Mouse (Mus musculus) left cerebral cortex, adult 9 months (tissue): Measurements from ENCODE around the gene Krtap4-7.
"Not testable (repeated sequence)": the region's sequence is repeated elsewhere in the genome, so short reads cannot be mapped to it uniquely, and the experiment has no call there.

Source experiments
- DNase-seq, 2 experiments: peaks; one replicate each; pipeline ENCODE4 v3.0.0; 2022; ENCODE audit warnings: low spot score in 2 of 2

Gene Krtap4-7

DNA sequence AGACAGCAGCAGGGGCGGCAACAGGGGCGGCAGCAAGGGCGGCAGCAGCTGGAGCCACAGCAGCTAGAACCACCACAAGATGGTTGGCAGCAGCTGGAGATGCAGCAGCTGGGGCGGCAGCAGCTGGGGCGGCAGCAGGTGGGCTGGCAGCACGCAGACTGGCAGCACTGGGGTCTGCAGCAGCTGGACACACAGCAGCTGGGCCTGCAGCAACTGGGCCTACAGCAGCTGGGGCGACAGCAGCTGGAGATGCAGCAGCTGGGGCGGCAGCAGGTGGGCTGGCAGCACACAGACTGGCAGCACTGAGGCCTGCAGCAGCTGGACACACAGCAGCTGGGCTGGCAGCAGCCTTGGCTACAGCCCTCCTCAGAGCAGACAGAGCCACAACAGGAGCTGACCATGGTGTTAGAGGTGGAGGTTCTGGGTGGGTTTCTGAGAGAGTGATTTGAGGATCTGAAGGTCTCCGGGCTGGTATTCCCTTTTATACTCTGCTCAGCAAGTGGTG lies at the start of gene Krtap4-7:
TSS of gene Krtap4-7 (minus strand) at position 455 of the 505 bp plus-strand sequence.
- DNase-seq = not testable (repeated sequence)

GRCm38 (mm10) chr11:99690463-99690862 lies 46.6 kb upstream of the Krtap4-7 start, which contains the start of gene Gm14190:
TSS of gene Gm14190 (minus strand) at chr11:99690740.
- DNase-seq = no peak

DNA sequence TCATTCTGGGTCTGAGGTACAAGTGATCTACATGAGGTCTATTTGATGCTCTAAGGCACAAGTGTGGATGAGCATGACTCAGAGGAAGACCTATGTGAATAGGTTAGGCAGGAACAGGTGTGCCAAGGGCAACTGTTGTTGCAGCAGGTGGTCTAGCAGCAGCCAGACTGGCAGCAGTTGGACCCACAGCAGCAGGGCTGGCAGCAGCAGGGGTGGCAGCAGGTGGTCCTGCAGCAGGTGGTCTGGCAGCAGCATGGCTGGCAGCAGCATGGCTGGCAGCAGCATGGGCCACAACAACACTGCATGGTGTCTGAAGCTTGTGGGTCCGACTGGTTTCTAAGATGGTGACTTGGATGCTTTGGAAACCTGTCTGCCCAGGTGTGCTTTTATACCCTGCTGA lies 41.3 kb upstream of the Krtap4-7 start:
- DNase-seq = not testable (repeated sequence)

DNA sequence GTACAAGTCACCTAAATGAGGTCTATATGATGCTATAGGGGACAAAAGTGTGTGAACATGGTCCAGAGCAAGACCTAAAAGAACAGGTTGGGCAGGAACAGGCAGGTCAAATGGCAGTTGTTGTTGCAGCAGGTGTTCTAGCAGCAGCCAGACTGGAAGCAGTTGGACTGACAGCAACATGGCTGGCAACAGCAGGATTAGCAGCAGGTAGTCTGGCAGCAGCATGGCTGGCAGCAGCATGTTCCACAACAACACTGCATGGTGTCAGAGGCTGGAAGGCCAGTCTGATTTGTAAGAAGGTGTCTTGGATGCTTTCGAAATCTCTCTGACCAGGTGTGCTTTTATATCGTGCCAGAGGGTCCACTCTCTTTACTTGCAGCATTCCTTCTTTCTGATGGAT lies 39.6 kb upstream of the Krtap4-7 start:
- DNase-seq = no peak

DNA sequence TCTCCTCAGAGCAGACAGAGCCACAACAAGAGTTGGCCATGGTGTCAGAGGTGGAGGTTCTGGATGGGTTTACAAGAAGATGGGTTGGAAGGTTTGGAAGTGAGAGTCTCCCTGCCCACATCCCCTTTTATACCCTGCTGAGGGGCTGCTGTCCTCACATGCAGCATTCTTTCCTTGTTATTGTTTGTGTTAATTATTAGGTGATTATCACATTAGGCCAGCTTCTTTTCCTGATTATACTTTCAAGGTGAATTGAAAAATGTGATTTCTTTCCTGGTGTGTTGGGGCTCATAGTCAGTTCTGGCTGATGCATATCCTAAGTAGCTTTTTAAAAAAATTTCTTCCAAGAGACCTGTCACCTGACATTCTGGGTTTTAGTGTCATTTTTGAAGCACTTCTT lies 22.0 kb upstream of the Krtap4-7 start, which contains the start of gene Krtap4-6:
TSS of gene Krtap4-6 (minus strand) at position 101 of the 400 bp plus-strand sequence.
- no peak for DNase-seq

GRCm38 (mm10) chr11:99662802-99663201 lies 18.9 kb upstream of the Krtap4-7 start:
- no peak for DNase-seq

GRCm38 (mm10) chr11:99659256-99659655 lies 15.4 kb upstream of the Krtap4-7 start:
- DNase-seq = no peak

DNA sequence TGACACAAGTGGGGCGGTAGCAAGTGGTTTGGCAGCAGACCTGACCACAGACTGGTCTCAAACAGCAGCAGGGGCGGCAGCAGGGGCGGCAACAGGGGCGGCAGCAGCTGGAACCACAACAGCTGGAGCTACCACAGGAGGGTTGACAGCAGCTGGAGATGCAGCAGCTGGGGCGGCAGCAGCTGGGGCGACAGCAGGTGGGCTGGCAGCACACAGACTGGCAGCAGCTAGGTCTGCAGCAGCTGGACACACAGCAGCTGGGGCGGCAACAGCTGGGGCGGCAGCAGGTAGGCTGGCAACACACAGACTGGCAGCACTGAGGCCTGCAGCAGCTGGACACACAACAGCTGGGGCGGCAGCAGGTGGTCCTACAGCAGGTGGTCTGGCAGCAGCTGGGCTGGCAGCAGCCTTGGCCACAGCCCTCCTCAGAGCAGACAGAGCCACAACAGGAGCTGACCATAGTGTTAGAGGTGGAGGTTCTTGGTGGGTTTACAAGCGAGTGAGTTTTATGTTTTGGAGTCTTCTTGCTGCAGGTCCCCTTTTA lies 14.7 kb upstream of the Krtap4-7 start, which contains the start of gene Gm11563:
TSS of gene Gm11563 (minus strand) at position 494 of the 544 bp plus-strand sequence.
- not testable (repeated sequence) for DNase-seq

DNA sequence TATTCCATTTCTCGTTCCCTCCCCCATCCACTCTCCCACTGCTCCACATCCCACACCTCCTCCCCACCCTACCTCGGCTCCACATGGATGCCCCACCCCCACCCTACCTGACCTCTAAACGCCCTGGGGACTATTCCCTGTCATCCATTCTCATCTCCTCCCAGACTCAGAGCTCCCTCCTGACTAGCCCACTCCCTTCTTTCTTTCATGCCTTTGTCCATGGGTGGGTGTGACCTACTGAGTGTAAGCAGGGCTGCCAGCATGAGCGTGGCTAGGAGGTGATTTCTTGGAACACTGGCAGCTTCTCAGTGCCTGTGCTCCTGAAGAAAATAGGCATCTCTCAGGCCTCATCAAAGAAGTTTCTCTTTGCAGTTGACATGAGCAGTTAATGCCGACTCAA lies 13.2 kb upstream of the Krtap4-7 start:
- no peak for DNase-seq

DNA sequence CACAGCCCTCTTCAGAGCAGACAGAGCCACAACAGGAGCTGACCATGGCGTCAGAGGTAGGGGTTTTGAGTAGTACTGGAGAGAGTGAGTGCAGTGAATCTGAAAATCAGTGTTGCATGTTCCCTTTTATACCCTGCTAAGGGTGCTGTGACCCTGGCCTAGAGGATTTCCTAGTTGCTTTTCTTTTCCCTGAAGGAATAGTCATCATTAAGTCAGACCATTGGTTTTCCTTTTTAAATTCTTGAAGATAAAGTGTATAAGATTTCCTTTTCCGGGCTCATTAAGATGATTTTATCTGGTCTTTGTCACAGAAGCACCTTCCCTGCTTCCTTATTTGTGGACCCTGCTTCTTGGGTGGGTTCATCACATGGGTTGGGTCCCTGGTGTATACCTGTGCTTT lies 6.2 kb upstream of the Krtap4-7 start, which contains the start of gene Gm11555:
TSS of gene Gm11555 (minus strand) at position 101 of the 400 bp plus-strand sequence.
- no peak for DNase-seq

- DNase-seq = peak in 1 of 2 experiments; percentile 7
These were observed 2.6 kb upstream of the Krtap4-7 start for GRCm38 (mm10) chr11:99646444-99646843.

GRCm38 (mm10) chr11:99644351-99644750 lies 462 bp upstream of the Krtap4-7 start:
- no peak for DNase-seq

GRCm38 (mm10) chr11:99640926-99641325 lies 3.0 kb downstream of the Krtap4-7 start:
- DNase-seq = no peak

DNA sequence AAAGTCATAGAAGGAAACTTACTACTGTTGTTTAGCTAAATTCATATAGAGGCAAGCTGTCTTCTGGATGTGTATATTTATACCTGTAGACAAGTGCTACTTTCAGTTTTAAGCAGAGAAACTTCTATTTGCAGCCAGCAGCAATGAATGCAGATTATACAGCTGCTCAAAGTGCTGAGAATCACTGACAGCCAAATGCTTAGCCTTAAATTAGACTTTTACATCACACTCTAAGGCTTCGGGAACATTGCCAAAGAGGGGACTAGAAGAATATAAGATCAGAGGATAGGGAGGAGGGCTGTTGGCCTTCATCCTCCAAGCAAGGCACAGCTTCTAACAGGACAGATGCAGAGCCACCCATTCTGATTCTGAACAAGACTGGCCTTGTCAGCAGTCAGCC lies 6.8 kb downstream of the Krtap4-7 start:
- DNase-seq = peak in 1 of 2 experiments; percentile 6

GRCm38 (mm10) chr11:99634653-99635134 lies 9.2 kb downstream of the Krtap4-7 start, which contains the start of gene Krtap4-2:
TSS of gene Krtap4-2 (minus strand) at chr11:99635084.
- no peak for DNase-seq

DNA sequence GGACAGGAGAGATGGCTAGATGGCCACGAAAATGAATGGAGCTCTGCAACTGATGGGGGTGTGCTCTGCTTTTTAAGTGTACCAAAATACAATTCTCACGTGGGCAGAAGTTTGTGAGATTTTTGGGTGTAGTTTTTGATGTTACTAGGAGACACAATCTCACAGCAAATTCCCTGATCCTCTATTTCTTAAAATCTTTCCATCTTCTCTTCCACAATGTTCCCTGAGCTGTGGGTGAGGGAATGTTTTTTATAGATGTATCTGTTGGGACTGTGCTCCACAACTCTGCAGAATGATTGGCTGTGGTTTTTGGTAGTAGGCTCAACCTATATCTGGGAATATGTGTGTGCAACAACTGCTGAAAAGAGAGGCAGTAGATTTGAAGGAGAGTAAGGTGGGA lies 10.6 kb downstream of the Krtap4-7 start:
- DNase-seq = peak; percentile 17 to 26

- DNase-seq = no peak
These were observed 13.0 kb downstream of the Krtap4-7 start for GRCm38 (mm10) chr11:99630890-99631289.

DNA sequence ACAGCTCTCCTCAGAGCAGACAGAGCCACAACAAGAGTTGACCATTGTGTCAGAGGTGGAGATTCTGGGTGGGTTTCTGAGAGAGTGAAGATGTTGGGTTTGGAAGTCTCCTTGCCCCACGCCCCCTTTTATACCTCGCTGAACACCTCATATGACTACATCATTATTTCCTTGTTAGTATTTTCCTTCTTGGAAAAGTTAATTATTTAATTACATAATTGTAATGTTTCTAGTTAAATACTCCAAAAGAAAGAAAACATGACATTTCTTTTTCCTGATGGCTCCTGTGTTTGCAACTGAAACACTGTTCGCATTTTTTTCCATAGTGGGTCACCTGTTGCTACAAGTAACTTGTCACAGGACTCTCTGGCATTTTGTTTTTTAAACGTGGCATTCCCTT lies 15.8 kb downstream of the Krtap4-7 start, which contains the start of gene Krtap4-1:
TSS of gene Krtap4-1 (minus strand) at position 101 of the 400 bp plus-strand sequence.
- no peak for DNase-seq

GRCm38 (mm10) chr11:99620335-99620734 lies 23.6 kb downstream of the Krtap4-7 start, which contains the start of gene Gm11562:
TSS of gene Gm11562 (minus strand) at chr11:99620435.
- no peak for DNase-seq

DNA sequence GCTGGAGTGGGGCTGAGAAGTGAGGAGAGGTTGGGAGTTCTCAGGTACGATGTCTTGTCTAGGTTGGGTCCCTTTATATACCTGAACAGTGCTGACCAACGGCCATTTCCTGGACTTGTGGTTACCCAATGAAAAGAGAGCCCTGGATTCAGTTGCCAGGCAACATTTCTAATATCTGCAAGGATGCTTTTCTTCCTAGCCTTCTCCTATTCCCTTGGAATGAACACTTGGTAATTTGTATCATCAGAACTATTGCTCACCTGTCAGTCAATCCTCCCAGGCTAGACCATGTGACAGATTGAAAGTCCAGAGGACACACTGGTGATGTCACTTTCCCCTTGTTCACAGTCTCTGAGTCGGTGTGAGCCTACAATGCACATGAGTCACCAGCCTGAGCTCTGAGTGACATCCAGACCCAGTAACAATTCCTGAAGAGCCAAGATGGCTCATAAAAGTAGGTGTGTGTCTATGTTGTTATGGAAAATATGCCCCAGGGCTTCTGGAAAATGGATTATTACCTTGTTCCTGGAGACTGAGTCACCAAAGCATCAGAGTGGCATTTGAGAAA lies 29.0 kb downstream of the Krtap4-7 start, which contains the start of gene Krtap2-4:
TSS of gene Krtap2-4 (minus strand) at position 51 of the 568 bp plus-strand sequence.
- no peak for DNase-seq

- not testable (repeated sequence) for DNase-seq
These were observed 33.8 kb downstream of the Krtap4-7 start, which contains the start of gene Gm11937 for GRCm38 (mm10) chr11:99610089-99610488. TSS of gene Gm11937 (minus strand) at chr11:99610189.

DNA sequence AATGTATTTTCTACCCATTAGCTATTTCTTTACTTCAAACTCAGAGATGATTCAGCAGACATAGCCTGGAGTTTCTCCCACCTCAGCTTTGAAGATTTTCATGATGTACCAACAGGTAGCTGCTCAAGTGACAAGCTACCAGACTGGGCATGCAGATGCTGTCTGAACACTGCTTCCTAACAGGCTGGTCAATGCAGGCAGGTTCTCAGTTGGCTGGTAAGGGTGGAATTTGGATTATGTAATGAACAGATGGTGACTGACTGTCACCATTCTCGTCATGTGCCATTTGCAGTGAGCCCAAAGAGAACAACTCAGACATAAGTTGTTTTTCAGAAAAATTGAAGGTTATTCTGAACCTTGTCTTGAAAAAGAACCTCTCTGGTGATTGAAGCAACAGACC lies 34.8 kb downstream of the Krtap4-7 start:
- DNase-seq = peak; percentile 11 to 55
